Mouse (Mus musculus): ENCODE measurements around the gene Smoc1.

Smoc1 gene

GRCm38 (mm10) chr12:81173893-81174292, 147.3 kb downstream of the Smoc1 start:
- peak; percentile 53 to 58 for DNase-seq

GRCm38 (mm10) chr12:81175252-81175651, 148.6 kb downstream of the Smoc1 start:
- DNase-seq, result no peak

GRCm38 (mm10) chr12:81182073-81182472, 155.5 kb downstream of the Smoc1 start:
- DNase-seq, result peak; percentile 70 to 73

- DNase-seq, result no peak
Measured at GRCm38 (mm10) chr12:81184967-81185366, 158.4 kb downstream of the Smoc1 start.

GRCm38 (mm10) chr12:81186081-81186480, 159.5 kb downstream of the Smoc1 start:
- no peak for DNase-seq

- no peak for DNase-seq
Measured at GRCm38 (mm10) chr12:81186668-81187067, 160.1 kb downstream of the Smoc1 start.

GRCm38 (mm10) chr12:81188423-81188822, 161.8 kb downstream of the Smoc1 start:
- no peak for DNase-seq

- no peak for DNase-seq
Measured at GRCm38 (mm10) chr12:81188996-81189395, 162.4 kb downstream of the Smoc1 start.

GRCm38 (mm10) chr12:81189636-81190035, 163.0 kb downstream of the Smoc1 start:
- no peak for DNase-seq

GRCm38 (mm10) chr12:81193968-81194367, 167.4 kb downstream of the Smoc1 start:
- no peak for DNase-seq

- no peak for DNase-seq
Measured at GRCm38 (mm10) chr12:81197468-81198075, 171.0 kb downstream of the Smoc1 start.

- peak; percentile 87 to 91 for DNase-seq
Measured at GRCm38 (mm10) chr12:81199280-81199955, 172.8 kb downstream of the Smoc1 start.

- DNase-seq, result no peak
Measured at GRCm38 (mm10) chr12:81203226-81203625, 176.6 kb downstream of the Smoc1 start.

- no peak for DNase-seq
Measured at GRCm38 (mm10) chr12:81205619-81206560, 179.3 kb downstream of the Smoc1 start.

- DNase-seq, result no peak
Measured at GRCm38 (mm10) chr12:81208559-81208958, 182.0 kb downstream of the Smoc1 start.

- no peak for DNase-seq
Measured at GRCm38 (mm10) chr12:81219339-81219738, 192.7 kb downstream of the Smoc1 start.

GRCm38 (mm10) chr12:81223276-81223675, 196.7 kb downstream of the Smoc1 start:
- DNase-seq, result no peak

- DNase-seq, result no peak
Measured at GRCm38 (mm10) chr12:81224843-81225242, 198.2 kb downstream of the Smoc1 start.

GRCm38 (mm10) chr12:81225966-81226577, 199.5 kb downstream of the Smoc1 start:
- no peak for DNase-seq

- no peak for DNase-seq
Measured at GRCm38 (mm10) chr12:81226590-81226989, 200.0 kb downstream of the Smoc1 start.

- DNase-seq, result peak; percentile 28 to 43
Measured at GRCm38 (mm10) chr12:81227767-81228460, 201.3 kb downstream of the Smoc1 start.

GRCm38 (mm10) chr12:81233746-81234380, 207.3 kb downstream of the Smoc1 start:
- no peak for DNase-seq

Data from cerebellum, postnatal 36 days (tissue).